Mouse (Mus musculus): ENCODE data around the gene Myh9. TPM values are rescaled to one million over a fixed set of nuclear protein-coding genes. Genes with fewer than 3 reads are reported as not detected.

The Myh9 gene
- polyA plus RNA-seq, 1 experiment from 2014 or later: 14.8 TPM

DNA sequence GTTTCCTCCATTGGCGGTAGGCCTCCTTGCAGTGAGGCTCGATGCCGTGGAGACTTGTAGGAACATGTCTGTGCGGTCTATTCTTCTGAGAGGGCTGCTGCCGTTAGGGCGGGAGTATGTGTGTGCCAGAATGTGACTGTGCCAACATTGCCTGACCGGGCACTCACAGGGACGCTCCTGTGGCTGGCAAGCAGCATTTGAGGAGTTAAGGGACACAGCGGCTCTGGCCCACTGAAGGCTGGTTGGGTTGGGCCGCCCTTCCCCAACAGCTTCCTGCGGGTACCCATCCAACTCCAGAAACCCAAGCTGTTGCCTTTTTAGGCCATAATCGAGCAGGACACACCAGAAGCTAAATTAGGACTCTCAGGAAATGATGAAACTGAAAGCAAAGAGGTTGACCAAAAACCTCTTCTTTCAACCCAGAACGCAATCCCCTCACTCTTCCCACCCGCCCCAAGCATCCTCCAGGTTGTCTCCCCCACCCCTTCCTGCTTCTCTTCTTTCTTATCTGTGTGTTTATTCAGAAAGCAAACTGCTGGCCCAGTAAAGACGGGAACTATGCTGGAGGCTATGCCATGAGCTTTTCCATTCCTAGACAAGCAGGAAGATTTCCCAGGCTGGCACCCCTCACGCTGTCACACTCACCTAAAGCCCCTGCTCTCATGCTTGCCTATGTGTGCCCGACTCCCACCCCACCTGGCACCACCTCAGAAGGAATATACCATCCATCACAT lies 25.9 kb downstream of the Myh9 start:
- no peak overlapping the region for H3K4me3 ChIP-seq (replicated peaks; ENCODE audit: low read depth, low read length)
- DNase-seq (no peak), ATAC-seq (ENCODE audit: low FRiP score, low TSS enrichment) (no peak)
- H3K9me3 ChIP-seq (ENCODE audit: control insufficient read depth, low read length): no peaks in the 10 kb centered on the region
- WGBS: 85% methylated on average over 17 of the region's 17 CpGs
- no peaks in the 10 kb centered on the region for H3K27me3 ChIP-seq (ENCODE audit: control insufficient read depth, insufficient read depth, low read length)
- H3K36me3 ChIP-seq (ENCODE audit: control insufficient read depth, insufficient read depth, low read length): peaks cover 3% of the 10 kb centered on the region; the same call in 1 of the 2 replicates
- H3K27ac ChIP-seq (replicated peaks; ENCODE audit: low read depth, low read length): no peak overlapping the region
- H3K4me1 ChIP-seq (ENCODE audit: control insufficient read depth, insufficient read depth, low read length): peaks cover 6% of the 10 kb centered on the region; the same call in 1 of the 2 replicates
- H3K9ac ChIP-seq (replicated peaks; ENCODE audit: low read length): no peak overlapping the region
- no peak overlapping the region for H3K4me2 ChIP-seq (ENCODE audit: low read length)

DNA sequence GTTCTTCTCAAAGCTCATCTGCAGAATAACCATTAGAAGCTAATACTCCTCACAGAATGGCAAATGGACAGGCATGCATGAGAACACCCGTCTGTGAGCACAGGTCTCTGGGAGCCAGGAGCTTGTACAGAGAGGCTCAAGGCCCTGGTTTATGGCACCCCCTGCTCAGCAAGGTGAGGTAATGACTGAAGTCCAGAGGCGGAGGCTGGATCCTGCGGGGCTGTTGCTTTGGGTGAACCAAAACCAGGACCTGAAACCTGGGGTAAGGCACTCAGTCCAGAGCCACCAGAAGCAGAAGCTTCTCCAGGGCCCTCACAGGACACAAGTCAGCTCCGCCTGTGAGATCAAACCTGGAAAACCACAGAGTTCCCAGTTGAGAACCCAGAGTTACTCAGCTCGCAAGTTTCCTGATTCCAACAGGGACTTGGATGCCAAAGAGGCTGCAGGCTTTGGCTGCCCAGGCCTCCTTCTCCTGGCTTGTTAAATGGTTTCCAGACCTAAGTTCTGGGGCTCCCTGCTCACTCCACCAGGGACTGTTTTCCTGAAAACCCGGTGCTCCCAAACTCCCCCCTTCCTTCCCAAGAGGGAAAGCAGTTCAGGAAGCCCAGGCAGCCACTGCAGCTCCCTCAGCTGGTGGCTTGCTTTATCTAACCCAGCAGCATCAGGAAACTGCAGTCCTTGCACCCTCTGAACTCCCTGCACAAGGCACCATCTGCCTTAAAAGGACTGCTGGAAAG lies 28.2 kb downstream of the Myh9 start:
- no peak overlapping the region for H3K27ac ChIP-seq (replicated peaks; ENCODE audit: low read depth, low read length)
- ATAC-seq (ENCODE audit: low FRiP score, low TSS enrichment): no peak
- H3K9ac ChIP-seq (replicated peaks; ENCODE audit: low read length): no peak overlapping the region

DNA sequence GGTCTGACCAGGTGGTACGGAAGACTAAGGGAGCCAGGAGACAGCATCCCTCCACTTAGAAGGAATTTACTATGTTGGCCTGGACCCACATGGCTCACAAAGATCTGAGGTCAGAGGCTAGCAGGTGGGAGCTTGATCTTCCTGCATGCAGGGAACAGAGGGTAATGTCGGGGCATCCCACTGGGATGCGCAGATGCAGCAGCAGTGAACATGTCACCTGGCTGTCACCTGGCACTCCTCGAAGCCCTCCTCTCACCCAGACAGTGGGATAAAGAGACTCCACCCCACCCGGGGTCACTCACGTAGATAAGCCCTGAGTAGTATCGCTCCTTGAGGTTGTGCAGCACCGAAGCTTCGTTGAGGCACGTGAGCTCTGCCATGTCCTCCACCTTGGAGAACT lies 29.4 kb downstream of the Myh9 start:
- ATAC-seq (ENCODE audit: low FRiP score, low TSS enrichment): no peak
- Histone ChIP-seq H3K9me3 (ENCODE audit: control insufficient read depth, low read length) (no peaks in the 10 kb centered on the region), H3K27ac (replicated peaks; ENCODE audit: low read depth, low read length) (no peak overlapping the region), H3K9ac (replicated peaks; ENCODE audit: low read length) (no peak overlapping the region), H3K27me3 (ENCODE audit: control insufficient read depth, insufficient read depth, low read length) (no peaks in the 10 kb centered on the region), H3K4me3 (replicated peaks; ENCODE audit: low read depth, low read length) (no peak overlapping the region), H3K4me2 (ENCODE audit: low read length) (no peak overlapping the region), H3K4me1 (ENCODE audit: control insufficient read depth, insufficient read depth, low read length) (peaks cover 18% of the 10 kb centered on the region), H3K36me3 (ENCODE audit: control insufficient read depth, insufficient read depth, low read length) (peaks cover 6% of the 10 kb centered on the region)
- 96% methylated on average over 10 of the region's 10 CpGs for WGBS
- DNase-seq: no peak

More for the DNA sequence above, 28.2 kb downstream of the Myh9 start:
- H3K4me3 ChIP-seq (replicated peaks; ENCODE audit: low read depth, low read length): no peak overlapping the region
- H3K9me3 ChIP-seq (ENCODE audit: control insufficient read depth, low read length): no peaks in the 10 kb centered on the region
- H3K4me1 ChIP-seq (ENCODE audit: control insufficient read depth, insufficient read depth, low read length): peaks cover 18% of the 10 kb centered on the region
- no peak for DNase-seq
- H3K4me2 ChIP-seq (ENCODE audit: low read length): no peak overlapping the region
- WGBS: 77% methylated on average over 6 of the region's 6 CpGs
- no peaks in the 10 kb centered on the region for H3K27me3 ChIP-seq (ENCODE audit: control insufficient read depth, insufficient read depth, low read length)
- peaks cover 3% of the 10 kb centered on the region; the same call in 1 of the 2 replicates for H3K36me3 ChIP-seq (ENCODE audit: control insufficient read depth, insufficient read depth, low read length)

DNA sequence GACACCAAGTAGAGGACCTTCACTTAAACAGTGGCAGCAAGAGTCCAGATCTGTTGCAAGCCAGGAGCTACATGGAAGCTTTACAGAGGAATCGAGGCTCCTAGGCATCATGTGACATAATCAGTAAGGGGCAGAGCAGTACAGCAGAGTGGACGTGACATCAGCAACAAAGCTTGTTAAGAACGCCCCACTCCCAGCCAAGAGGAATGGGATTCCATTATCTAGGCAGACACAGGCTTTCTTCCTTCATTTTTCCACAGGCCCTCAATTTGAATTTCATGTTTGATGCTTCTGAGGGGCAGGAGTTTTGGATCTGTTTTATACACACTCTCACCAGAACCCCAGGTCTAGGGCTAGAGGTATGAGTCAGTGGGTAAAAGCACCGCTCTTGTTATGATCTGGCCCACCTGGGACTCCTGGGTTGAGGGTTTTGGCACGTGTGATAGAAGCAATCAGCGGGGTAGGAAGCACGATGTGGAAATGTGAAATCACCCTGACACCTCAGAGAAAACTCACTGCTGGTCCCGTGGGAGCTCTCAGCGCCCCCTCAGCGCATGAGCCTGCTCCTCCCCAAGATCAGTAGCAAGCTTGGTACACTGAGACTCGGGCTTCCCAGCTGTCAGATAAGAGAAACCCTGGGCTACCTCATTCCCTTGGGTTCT lies 30.7 kb downstream of the Myh9 start:
- no peak overlapping the region for H3K4me3 ChIP-seq (replicated peaks; ENCODE audit: low read depth, low read length)
- H3K9ac ChIP-seq (replicated peaks; ENCODE audit: low read length): no peak overlapping the region

DNA sequence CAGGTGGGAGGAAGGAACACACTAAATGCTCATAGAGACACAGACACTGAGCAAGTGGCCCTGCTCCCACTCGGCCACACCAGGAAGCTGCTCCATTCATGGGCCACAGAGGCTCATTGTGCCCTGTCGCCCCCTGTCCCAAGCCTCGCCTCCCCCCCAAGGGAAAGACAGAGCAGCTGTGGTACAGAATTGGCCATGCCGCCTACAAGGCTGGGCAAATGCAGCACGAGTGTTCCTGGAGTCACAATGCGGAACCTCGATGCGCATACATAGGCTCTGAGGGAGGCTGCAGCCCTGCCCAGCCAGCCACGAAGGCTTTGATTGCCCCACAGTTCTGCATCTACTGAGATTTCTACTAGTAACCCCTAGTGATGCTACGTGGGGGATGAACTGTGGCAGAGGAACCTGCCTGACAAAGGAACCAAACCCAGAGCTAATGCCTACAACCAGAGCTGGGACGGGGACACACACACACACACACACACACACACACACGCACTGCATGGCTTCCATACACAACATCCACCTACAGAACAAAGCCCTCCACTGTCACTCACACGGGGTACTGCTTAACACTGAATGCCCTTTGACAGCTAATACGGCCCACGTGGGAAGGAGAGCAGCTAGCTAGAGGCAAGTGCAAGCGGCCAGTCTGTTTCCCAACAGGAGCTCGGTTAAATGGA lies 31.4 kb downstream of the Myh9 start:
- Histone ChIP-seq H3K4me2 (ENCODE audit: low read length) (no peak overlapping the region), H3K4me1 (ENCODE audit: control insufficient read depth, insufficient read depth, low read length) (peaks cover 18% of the 10 kb centered on the region), H3K4me3 (replicated peaks; ENCODE audit: low read depth, low read length) (no peak overlapping the region), H3K27ac (replicated peaks; ENCODE audit: low read depth, low read length) (peak overlapping the region; percentile 60), H3K9ac (replicated peaks; ENCODE audit: low read length) (no peak overlapping the region), H3K27me3 (ENCODE audit: control insufficient read depth, insufficient read depth, low read length) (no peaks in the 10 kb centered on the region), H3K9me3 (ENCODE audit: control insufficient read depth, low read length) (no peaks in the 10 kb centered on the region), H3K36me3 (ENCODE audit: control insufficient read depth, insufficient read depth, low read length) (peaks cover 18% of the 10 kb centered on the region)
- DNase-seq: peak; percentile 50
- peak; percentile 48; the same call in 1 of the 2 replicates for ATAC-seq (ENCODE audit: low FRiP score, low TSS enrichment)
- whole genome bisulfite sequencing: 29% methylated on average over 17 of the region's 17 CpGs

More for the DNA sequence above, 30.7 kb downstream of the Myh9 start:
- H3K4me1 ChIP-seq (ENCODE audit: control insufficient read depth, insufficient read depth, low read length): peaks cover 18% of the 10 kb centered on the region
- H3K36me3 ChIP-seq (ENCODE audit: control insufficient read depth, insufficient read depth, low read length): peaks cover 18% of the 10 kb centered on the region
- H3K27me3 ChIP-seq (ENCODE audit: control insufficient read depth, insufficient read depth, low read length): no peaks in the 10 kb centered on the region
- DNase-seq (peak; percentile 43), ATAC-seq (ENCODE audit: low FRiP score, low TSS enrichment) (no peak)
- no peak overlapping the region for H3K4me2 ChIP-seq (ENCODE audit: low read length)
- no peaks in the 10 kb centered on the region for H3K9me3 ChIP-seq (ENCODE audit: control insufficient read depth, low read length)
- H3K27ac ChIP-seq (replicated peaks; ENCODE audit: low read depth, low read length): peak overlapping the region; percentile 60; the same call in 1 of the 2 replicates
- 49% methylated on average over 11 of the region's 11 CpGs for WGBS

DNA sequence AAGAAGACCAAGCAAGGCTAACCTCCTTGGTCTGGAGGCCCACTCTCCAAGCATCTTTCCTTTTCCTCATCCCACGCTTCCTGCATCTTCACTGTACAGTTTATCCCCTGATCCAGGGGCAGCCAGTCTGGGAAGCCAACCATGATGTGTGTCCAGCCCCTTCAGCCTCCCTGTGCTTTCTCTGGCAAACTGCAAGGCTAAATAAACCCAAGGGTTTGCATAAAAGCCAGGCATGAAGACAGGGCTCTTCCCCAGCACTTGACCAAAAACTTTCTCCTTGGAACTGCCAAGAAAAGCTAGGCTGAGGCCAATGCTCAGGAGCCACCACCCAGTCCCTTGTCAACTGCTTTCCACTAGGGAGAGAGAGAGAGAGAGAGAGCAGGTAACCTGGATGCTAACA lies 32.5 kb downstream of the Myh9 start:
- H3K4me1 ChIP-seq (ENCODE audit: control insufficient read depth, insufficient read depth, low read length): peaks cover 18% of the 10 kb centered on the region
- no peak overlapping the region for H3K27ac ChIP-seq (replicated peaks; ENCODE audit: low read depth, low read length)
- WGBS: 95% methylated on average over 1 of the region's 1 CpGs
- DNase-seq (no peak), ATAC-seq (ENCODE audit: low FRiP score, low TSS enrichment) (no peak)
- no peak overlapping the region for H3K4me2 ChIP-seq (ENCODE audit: low read length)
- no peaks in the 10 kb centered on the region for H3K9me3 ChIP-seq (ENCODE audit: control insufficient read depth, low read length)
- no peaks in the 10 kb centered on the region for H3K27me3 ChIP-seq (ENCODE audit: control insufficient read depth, insufficient read depth, low read length)
- H3K4me3 ChIP-seq (replicated peaks; ENCODE audit: low read depth, low read length): no peak overlapping the region
- no peak overlapping the region for H3K9ac ChIP-seq (replicated peaks; ENCODE audit: low read length)
- peaks cover 18% of the 10 kb centered on the region for H3K36me3 ChIP-seq (ENCODE audit: control insufficient read depth, insufficient read depth, low read length)

DNA sequence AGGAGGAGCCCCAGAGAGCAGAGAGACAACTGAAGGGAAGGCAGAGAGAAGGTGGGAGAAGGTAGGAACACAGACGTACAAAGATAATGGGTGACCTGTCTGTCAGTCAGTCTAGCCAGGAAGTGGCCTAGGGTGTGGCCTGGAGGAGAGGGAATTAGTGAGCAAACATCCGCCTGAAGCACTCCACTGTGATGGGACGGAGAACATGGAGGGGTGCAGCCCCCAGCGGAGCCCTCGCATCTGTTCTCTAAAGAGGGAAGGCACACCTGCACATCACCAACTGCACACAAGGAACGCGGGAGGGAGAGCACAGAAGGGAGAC lies 34.8 kb downstream of the Myh9 start:
- DNase-seq: no peak
- Histone ChIP-seq H3K36me3 (ENCODE audit: control insufficient read depth, insufficient read depth, low read length) (peaks cover 17% of the 10 kb centered on the region), H3K9ac (replicated peaks; ENCODE audit: low read length) (no peak overlapping the region), H3K4me2 (ENCODE audit: low read length) (no peak overlapping the region), H3K4me3 (replicated peaks; ENCODE audit: low read depth, low read length) (no peak overlapping the region), H3K27ac (replicated peaks; ENCODE audit: low read depth, low read length) (no peak overlapping the region), H3K9me3 (ENCODE audit: control insufficient read depth, low read length) (no peaks in the 10 kb centered on the region), H3K27me3 (ENCODE audit: control insufficient read depth, insufficient read depth, low read length) (no peaks in the 10 kb centered on the region), H3K4me1 (ENCODE audit: control insufficient read depth, insufficient read depth, low read length) (peaks cover 18% of the 10 kb centered on the region)
- WGBS: 96% methylated on average over 7 of the region's 7 CpGs
- no peak for ATAC-seq (ENCODE audit: low FRiP score, low TSS enrichment)

DNA sequence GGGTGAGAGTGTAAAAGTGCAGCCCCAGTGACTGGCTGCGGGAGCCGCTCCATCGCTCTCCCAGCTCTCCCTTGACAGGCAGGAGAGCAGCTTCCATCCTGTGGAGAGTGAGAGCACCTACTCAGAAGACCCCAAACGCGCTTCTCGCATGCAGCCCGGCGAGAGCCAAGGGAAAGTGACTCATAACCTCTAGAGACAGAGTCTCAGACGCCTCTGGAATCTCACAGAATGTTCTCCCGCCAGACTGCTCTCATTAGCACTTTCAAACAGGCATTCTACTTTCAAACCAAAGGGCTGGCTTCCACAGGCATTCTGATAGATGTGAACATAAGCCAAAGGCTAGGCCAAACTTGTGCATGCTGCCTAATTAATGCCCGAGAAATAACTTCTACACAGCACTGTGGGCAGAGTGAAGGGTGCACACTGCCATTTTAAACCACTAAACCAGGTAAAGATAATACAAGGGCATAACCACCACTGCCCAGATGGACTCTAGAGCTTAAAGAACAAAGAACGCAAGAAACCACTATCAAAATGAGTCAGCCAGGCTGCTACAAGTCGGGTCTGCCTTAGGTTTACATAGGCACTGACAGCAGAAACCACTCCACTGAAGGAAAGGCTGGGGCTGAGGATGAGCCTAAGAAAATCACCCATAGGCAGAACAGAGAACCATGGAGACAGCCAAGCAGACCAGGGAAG lies 35.3 kb downstream of the Myh9 start:
- WGBS: 86% methylated on average over 13 of the region's 13 CpGs
- Histone ChIP-seq H3K27ac (replicated peaks; ENCODE audit: low read depth, low read length) (no peak overlapping the region), H3K36me3 (ENCODE audit: control insufficient read depth, insufficient read depth, low read length) (peaks cover 18% of the 10 kb centered on the region)

More for the DNA sequence above, 35.3 kb downstream of the Myh9 start:
- no peaks in the 10 kb centered on the region for H3K27me3 ChIP-seq (ENCODE audit: control insufficient read depth, insufficient read depth, low read length)
- H3K4me1 ChIP-seq (ENCODE audit: control insufficient read depth, insufficient read depth, low read length): peaks cover 18% of the 10 kb centered on the region
- H3K9me3 ChIP-seq (ENCODE audit: control insufficient read depth, low read length): no peaks in the 10 kb centered on the region
- H3K4me2 ChIP-seq (ENCODE audit: low read length): no peak overlapping the region
- DNase-seq (no peak), ATAC-seq (ENCODE audit: low FRiP score, low TSS enrichment) (no peak)
- no peak overlapping the region for H3K9ac ChIP-seq (replicated peaks; ENCODE audit: low read length)
- no peak overlapping the region for H3K4me3 ChIP-seq (replicated peaks; ENCODE audit: low read depth, low read length)
